Mouse (Mus musculus) bone marrow macrophage, adult 2 months (primary cell): ENCODE measurements around the gene Rhbdf2.

ENCODE experiments used
- CTCF ChIP-seq: IDR thresholded peaks from 2 replicates; pipeline ENCODE4 v1.5.1; 2012; ENCODE audit warnings: low read depth, mild to moderate bottlenecking, low read length, moderate library complexity
- POLR2A ChIP-seq: IDR thresholded peaks from 2 replicates; pipeline ENCODE4 v1.6.1; 2012; ENCODE audit warnings: mild to moderate bottlenecking, low read depth, low read length, borderline replicate concordance

GRCm38 (mm10) chr11:116651339-116651738 lies 24.5 kb upstream of the Rhbdf2 start:
- no peak for TF ChIP-seq POLR2A
- TF ChIP-seq CTCF: no peak
